Mouse (Mus musculus) brain, adult 2 months (tissue): ENCODE measurements around the gene Scgb1b15.
"Not testable (repeated sequence)": the region's sequence is repeated elsewhere in the genome, so short reads cannot be mapped to it uniquely, and the experiment has no call there.

Source experiments
- DNase-seq: peaks from one replicate; pipeline ENCODE4 v3.0.0; 2011; ENCODE audit warnings: low read depth, low spot score

Gene Scgb1b15

DNA sequence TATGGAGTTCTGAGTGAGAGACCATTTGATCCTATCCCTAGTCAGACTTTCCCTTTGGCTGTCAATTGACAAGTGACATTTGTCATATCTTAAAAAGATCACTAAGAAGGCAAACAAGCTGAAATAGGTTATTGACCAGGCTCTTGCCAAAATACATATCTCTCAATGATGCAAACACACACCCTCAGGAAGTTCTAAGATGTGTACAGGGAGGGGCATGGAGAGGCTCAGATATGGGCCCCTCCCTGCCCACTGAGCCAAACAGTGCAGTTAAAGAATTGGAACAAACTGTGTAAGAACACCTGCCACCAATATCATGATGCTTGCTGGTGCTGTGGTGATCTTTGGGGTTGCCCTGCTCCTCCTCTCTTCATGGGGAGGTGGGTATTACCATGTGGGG, at the start of gene Scgb1b15:
Scgb1b15 (plus strand) TSS at position 301 of the 400 bp plus-strand sequence.
- not testable (repeated sequence) for DNase-seq

DNA sequence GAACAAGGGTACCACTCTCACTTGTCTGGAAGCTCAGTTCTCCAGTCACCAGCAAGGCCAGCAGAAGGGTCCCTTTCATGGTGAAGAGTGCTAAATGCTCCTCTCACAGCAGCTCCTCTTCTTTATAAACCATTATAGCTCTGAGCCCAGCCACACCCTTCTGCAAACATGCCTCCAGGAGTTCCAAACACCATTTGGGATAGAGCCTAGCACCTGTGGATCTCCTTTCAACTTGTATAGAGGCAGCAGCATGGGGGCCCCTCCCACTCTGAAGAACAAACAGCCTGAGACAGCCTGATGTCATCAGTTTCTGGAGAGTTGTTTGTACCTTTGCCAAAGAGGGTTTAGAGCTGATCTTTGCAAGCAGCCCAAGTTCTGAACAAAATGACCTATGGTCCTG, 6.8 kb upstream of the Scgb1b15 start, which contains the start of gene Scgb2b15:
Scgb2b15 (minus strand) TSS at position 101 of the 400 bp plus-strand sequence.
- not testable (repeated sequence) for DNase-seq
